Mouse (Mus musculus) adrenal gland, postnatal 36 days (tissue): ENCODE data around the gene Otud3. TPM values are rescaled to one million over a fixed set of nuclear protein-coding genes. Genes with fewer than 3 reads are reported as not detected.
A peak's percentile ranks its signal among the peaks of the same experiment; 100 is the strongest.
"Not testable (repeated sequence)": the region's sequence is repeated elsewhere in the genome, so short reads cannot be mapped to it uniquely, and the experiment has no call there.

Source experiments
- DNase-seq, 2 experiments: peaks; one replicate each; pipeline ENCODE4 v3.0.0; 2021; ENCODE audit warnings: mixed read lengths in 1 of 2
- long read RNA-seq, 2 experiments: library from polyadenylated mRNA; stranded (forward); transcript quantifications; one replicate each; pipeline ENCODE4 v2.0.0; 2021; ENCODE audit warnings: borderline sequencing depth in 2 of 2
- total RNA-seq, 2 experiments: library from RNA; stranded (reverse); gene quantifications; 2 replicates each; pipeline ENCODE4 v1.2.3; 2021

Otud3 gene
- 10 to 100 TPM; 10.2 to 14.4 TPM for total RNA-seq
- long read RNA-seq, experiment 1, transcript Otud3-201 (8 exons, 1,668 nt) = major isoform, 9 of 10 reads
- long read RNA-seq, experiment 1, partial matches to known transcripts = 0 of 10 reads
- long read RNA-seq, experiment 1, other reads (novel, unspliced or antisense) = 1 of 10 reads
- long read RNA-seq, experiment 2, partial matches to known transcripts = 0 of 4 reads
- long read RNA-seq, experiment 2, other reads (novel, unspliced or antisense) = 0 of 4 reads

- peak; percentile 95 to 97 for DNase-seq
Measured at GRCm38 (mm10) chr4:138913797-138914196, at the start of gene Otud3. TSS of gene Otud3 (minus strand) at chr4:138913945.

- DNase-seq = no peak
Measured at GRCm38 (mm10) chr4:138962719-138963118, 49.0 kb upstream of the Otud3 start.

- DNase-seq = no peak
Measured at GRCm38 (mm10) chr4:138959926-138960325, 46.2 kb upstream of the Otud3 start.

- no peak for DNase-seq
Measured at GRCm38 (mm10) chr4:138959120-138959519, 45.4 kb upstream of the Otud3 start.

DNA sequence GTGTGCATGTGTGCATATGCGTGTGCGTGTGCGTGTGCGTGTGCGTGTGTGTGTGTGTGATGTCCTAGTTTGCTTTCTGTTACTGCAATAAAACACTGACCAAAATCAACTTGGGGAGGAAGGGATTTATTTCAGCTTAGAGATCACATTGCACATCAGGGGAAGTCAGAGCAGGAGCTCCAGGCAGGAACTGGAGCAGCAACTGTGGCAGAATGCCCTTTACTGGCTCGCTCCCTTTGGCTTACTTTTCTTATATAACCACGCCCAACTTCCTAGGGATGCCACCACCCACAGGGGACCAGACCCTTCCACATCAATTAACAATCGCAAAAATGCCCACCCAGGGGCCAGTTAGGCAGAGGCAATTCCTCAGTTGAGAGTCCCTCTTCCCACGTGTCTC, 44.9 kb upstream of the Otud3 start:
- no peak for DNase-seq

DNA sequence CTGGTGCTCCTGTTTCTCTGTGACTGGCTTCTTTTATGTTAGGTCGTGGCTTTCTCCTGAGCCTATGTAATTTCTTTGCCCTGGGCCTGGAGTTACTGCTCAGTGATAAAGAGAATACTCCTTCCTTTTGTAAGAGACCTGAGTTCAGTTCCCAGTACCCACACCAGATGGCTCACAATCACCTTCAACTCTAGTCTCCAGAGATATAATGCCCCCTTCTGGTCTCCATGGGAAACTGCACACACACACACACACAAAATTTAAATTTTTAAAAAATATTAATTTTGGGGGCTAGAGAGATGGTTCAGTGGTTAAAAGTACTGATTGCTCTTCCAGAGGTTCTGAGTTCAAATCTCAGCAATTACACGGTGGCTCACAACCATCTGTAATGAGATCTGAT, 34.5 kb upstream of the Otud3 start:
- no peak for DNase-seq

GRCm38 (mm10) chr4:138943730-138944129, 30.0 kb upstream of the Otud3 start:
- DNase-seq = peak; percentile 80 to 84

DNA sequence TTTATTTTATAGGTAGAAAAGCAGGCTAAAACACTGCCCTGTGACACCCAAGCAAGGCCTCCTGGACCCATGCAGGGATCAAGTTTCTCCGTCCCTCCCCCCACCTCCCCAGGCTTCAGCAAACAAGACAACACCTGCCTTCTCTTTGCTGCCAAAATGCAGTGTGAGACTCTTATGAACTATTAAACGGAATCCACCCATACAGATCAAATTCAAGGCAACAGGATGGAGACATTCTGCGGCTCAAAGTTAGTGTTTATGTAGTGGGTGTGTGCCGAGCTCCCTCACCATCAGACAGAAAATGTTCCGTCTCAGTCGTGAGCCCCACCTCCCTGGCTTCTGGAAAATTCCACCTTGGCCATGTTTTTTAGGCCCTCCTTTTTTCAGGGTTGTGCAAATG, 28.2 kb upstream of the Otud3 start:
- DNase-seq = no peak

DNA sequence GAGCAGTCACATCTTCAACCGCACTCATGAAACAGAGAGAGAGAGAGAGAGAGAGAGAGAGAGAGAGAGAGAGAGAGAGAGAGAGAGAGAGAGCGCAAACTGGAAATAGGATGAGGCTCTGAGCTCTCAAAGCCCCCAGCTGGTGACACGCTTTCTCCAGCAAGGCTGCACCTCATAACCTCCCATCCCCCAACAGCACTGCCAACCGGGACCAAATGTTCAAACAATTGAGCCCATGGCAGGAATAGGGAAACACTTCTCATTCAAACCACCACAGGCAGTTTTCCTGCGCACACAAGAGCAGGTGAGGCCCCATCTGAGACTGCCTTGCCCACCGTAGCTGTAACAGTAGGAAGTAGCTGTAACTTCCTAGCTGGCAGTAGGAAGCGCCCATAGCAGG, 27.7 kb upstream of the Otud3 start:
- no peak for DNase-seq

DNA sequence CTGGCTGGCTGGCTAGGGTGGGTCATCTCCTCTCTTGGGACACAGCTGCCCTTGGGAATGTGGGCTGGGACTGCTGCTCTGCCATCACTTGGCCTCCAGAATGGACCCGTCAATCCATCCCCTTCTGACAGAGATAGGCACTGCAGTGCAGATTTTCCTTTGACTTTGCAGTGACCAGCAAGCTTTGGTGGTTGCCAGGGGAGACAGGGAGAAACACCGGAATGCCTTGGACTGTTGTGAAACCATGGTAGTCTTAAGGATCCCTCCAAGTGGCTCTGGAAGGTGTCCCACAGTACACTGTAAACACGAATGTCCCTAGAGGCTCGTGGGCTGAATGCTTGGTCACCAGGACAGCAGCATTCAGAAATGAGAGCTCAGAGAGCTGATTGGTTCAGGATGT, 25.7 kb upstream of the Otud3 start:
- no peak for DNase-seq

DNA sequence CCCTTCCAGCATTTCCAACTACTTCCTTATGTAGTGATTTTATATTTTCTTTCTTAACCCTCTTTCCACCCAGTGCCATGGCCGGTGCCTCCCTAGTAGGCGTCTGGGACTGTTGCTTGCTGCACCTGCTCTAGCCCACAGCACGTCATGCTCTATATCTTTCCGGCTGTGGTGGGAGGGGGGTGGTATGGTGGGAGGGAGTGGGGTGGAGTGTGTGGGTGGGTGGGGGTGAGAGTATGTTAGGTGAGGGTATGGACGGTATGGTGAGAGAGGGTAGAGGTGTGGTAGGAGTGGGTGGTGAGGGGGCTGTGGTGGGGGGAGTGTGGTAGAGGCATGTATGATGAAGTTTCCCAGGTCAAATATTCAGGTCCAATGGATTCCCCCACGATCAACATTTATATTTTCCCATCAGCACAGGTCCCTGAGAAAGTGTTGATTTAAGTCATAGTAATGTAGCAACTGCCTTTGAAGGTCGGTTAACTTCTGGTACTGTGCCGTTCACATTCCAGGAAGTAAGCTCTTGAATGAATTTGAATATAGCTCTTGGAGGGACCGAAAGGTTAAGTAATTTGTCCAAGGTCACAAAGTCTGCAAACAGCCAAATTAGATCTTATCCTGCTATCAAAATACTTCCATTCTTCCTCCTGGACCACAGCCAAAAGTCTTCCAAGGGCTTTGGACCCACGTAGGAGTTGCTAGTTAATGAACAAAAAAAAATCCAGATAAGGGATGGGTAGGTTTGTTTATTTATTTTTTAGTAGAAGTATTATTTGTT, 24.9 kb upstream of the Otud3 start:
- DNase-seq = no peak

DNA sequence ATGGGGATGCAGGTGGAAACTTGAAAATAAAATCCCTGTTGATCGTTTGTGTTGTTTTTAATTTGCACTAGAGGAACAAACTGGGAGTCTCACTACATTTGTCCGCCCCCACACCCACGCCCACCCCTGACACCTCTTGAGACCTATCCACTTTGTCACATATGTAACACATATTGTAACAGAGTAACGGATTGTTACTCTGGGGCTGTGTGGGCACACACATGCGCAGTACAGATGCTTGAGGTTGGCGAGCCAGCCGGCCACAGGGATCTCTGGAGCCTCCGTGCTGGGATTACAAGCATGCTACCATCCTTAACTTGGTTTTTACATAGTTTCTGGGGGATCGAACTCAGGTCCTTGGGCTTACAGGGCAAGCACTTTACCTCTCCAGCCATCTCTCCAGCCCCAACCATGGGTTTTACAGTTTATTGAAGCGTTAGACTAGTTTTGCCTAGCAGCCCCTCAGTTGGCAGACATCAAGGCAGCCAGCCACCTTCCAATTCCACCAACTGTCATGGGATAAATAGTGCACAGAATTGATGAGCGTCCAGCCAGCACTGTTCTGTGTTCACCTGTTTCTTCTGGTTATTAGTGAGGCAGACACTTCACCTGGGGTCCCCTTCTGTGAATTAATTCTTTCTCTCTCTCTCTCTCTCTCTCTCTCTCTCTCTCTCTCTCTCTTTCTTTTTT, 20.9 kb upstream of the Otud3 start:
- no peak for DNase-seq

GRCm38 (mm10) chr4:138933862-138934261, 20.1 kb upstream of the Otud3 start:
- no peak for DNase-seq

GRCm38 (mm10) chr4:138925561-138925960, 11.8 kb upstream of the Otud3 start:
- DNase-seq = no peak

DNA sequence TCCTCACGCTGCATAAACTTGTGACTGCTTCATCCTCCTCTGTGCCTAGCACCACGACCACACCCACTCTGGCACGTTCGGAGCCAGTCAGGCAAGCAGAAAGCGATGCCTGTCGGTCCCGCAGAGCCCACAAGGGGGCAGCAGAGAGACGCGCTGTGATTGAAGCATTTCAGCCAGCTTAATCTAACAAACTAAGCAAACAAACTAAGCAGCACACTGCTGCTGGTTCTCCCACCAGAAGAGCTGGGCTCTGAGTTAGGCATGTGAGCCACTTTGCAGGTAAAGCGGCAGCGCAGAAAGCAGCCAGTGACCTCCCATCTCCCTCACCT, 8.3 kb upstream of the Otud3 start:
- DNase-seq = peak; percentile 95 to 96

DNA sequence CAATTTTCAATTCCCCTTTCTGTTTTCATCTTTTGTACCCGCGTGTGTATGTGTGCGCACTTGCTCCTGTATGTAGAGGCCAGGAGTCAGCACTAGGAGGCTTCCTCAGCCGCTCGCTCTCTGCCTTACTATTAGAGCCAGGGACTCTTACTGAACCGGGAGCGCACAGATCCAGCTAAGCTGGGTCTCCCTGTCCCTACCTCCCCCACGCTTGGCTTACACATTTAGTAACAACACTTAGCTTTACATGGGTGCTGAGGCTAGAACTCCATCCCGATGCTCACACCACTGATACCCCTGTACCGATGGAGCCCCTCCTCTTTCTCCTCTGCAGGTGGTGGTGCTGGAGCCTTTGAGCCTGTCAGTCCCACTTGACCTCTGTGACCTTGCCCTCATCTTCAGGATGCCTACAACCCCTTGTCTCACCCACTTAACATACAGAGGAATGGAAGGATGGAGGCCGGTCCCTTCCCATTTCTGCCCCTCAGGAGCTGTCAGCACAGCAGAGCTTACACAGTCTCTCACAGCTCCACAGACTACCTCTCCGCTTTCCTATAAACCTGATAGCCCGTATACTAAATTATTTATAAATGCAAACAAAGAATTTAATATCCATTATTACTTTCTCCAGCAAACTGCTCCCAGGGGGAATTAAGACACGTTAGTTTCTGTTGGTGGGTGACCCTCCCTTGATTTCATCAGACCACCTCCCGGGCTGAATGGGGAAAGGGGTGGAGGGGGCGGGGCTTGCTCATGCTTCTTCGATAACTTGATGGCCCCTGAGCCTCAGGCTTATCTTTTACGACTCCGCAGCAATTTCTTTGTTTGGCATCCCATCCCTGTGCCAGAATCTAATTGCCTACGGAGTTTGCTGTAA, 7.7 kb upstream of the Otud3 start:
- DNase-seq = no peak

DNA sequence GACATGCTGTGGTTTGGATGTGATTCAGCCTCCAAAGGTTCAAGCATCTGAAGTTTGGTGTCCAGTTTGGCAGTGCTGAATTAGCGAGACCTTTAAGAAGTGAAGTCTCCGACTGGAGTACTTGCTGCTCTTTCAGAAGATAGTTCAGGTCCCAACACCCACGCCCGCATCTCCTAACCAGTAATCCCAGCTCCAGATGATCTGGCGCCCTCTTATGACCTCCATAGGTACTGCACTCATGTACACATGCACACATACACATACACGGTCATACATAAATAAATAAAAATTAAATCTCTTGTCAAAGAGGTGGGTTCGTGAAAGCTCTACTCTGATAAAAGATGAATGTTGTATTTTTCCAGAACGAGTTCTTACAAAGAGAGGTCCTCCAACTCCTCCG, 3.5 kb upstream of the Otud3 start:
- DNase-seq = no peak

DNA sequence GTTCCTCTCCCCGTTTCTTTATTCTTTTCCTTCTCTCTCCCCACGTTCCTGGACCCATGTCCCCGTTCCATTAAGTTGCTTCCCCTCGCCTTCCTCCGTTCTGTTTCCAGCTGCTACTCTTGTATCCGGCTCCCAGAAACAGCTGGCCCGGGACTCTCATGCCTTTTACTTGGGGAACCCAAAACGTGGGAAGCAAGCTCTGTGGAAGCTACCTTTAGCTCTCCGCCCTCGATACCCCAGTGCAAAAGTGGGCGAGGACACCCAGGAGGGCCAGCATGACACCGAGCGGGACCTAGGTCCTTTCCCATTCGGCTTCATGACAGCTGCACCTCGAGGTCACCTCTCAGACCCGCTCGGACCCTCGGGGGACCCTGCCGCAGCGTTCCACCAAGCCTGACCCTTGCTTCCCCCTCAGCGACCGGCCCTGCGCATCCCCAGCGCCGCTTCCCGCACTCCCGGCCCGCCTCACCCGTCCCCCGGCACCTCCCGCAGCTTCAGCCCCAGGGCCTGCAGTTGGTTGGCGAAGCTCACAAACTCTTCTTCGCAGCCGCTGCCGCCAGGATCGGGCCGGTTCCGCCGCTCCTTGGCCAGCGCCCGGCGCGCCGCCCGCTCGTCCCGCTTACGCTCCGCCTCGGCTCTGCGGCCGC, 481 bp downstream of the Otud3 start:
- DNase-seq = peak; percentile 59 to 62

DNA sequence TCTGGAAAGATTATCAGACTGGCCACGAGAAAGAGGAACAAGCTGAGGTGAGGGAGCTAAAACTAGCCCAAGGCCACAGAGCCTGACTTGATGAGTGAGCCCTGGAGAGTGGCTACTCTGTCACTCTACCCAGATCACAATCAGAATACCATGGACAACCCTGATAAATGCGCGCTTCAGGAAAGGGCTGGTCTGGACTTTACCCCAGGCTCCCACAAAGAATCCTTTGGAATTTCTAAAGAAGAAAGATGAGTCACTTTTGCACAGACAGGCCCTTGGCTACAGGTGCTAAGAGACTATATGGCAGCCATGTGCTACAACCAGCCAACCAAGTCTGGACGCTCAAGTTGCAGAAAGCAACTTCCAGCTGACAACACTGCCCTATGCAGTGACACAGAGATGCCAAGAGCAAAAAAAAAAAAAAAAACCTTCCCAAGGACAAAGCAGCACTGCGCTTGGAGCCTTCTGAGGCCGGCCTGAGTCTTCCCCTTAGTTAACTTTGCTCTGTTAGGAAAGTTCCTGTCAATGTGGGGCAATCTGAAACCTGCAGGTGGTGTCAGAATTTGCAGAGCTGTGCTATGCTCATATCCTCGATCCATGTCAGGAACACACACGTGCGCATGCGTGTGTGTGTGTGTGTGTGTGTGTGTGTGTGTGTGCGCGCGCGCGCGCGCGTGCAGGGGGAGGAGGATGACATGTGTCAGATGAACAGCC, 8.0 kb downstream of the Otud3 start:
- DNase-seq = no peak

- no peak for DNase-seq
Measured at GRCm38 (mm10) chr4:138899361-138899760, 14.4 kb downstream of the Otud3 start.

- DNase-seq = not testable (repeated sequence)
Measured at GRCm38 (mm10) chr4:138893789-138894188, 20.0 kb downstream of the Otud3 start.
